ENCODE assay signal across 10 mouse cellular contexts in genomic region chr15:89532026-89532923, GRCm38 (mm10). TPM values are rescaled to one million over a fixed set of nuclear protein-coding genes. Genes with fewer than 3 reads are reported as not detected.
A peak's percentile ranks its signal among the peaks of the same experiment; 100 is the strongest.
DNase-seq lines count a peak whose midpoint lies in the region; ATAC-seq and TF ChIP-seq lines count a peak whose summit lies in the region.
"Had no signal": no experiment of that assay in that cellular context is flagged by ENCODE, and none has a peak within 500 bp of the region (broad histone marks: within the 10 kb centered on the region; RNA-seq: fewer than 3 reads in every experiment).

No protein-coding gene starts in this region.

- H3K36me3 ChIP-seq in kidney, postnatal 0 days (ENCODE audit: insufficient read depth, low read length): no peaks in the 10 kb centered on the region
- H3K36me3 ChIP-seq in hindbrain, embryonic 16.5 days (ENCODE audit: control insufficient read depth, insufficient read depth, low read length): no peaks in the 10 kb centered on the region
- peaks cover 27% of the 10 kb centered on the region for H3K36me3 ChIP-seq in limb, embryonic 13.5 days
- no peaks in the 10 kb centered on the region for H3K36me3 ChIP-seq in stomach, embryonic 14.5 days (ENCODE audit: control insufficient read depth, insufficient read depth, low read length)

- no peak overlapping the region for H3K4me3 ChIP-seq in kidney, postnatal 0 days (replicated peaks; ENCODE audit: low read depth, low read length)
- peak overlapping the region; percentile 38 for H3K4me3 ChIP-seq in hindbrain, embryonic 16.5 days (ENCODE audit: low read length)
- peak overlapping the region; percentile 22 for H3K4me3 ChIP-seq in limb, embryonic 13.5 days
- no peak overlapping the region for H3K4me3 ChIP-seq in stomach, embryonic 14.5 days (ENCODE audit: low read depth, low read length)
- H3K4me3 ChIP-seq: limb, embryonic 15.5 days had no signal

- H3K4me2 ChIP-seq in kidney, postnatal 0 days (ENCODE audit: low read length): peak overlapping the region; percentile 15; the same call in 1 of the 2 replicates
- H3K4me2 ChIP-seq in hindbrain, embryonic 16.5 days (ENCODE audit: low read length): peak overlapping the region; percentile 56
- peak overlapping the region; percentile 57 for H3K4me2 ChIP-seq in limb, embryonic 13.5 days (replicated peaks)
- H3K4me2 ChIP-seq in stomach, embryonic 14.5 days (replicated peaks; ENCODE audit: low read depth, low read length): 0 out of 2 replicates have a peak overlapping the region, but pooled peaks have one; percentile 10
- H3K4me2 ChIP-seq: limb, embryonic 15.5 days had no signal

- WGBS in kidney, postnatal 0 days: 34% methylated on average over 29 of the region's 29 CpGs
- 25% methylated on average over 29 of the region's 29 CpGs for WGBS in hindbrain, embryonic 16.5 days
- WGBS in limb, embryonic 13.5 days: 20% methylated on average over 29 of the region's 29 CpGs
- WGBS in stomach, embryonic 14.5 days: 26% methylated on average over 29 of the region's 29 CpGs

- H3K9ac ChIP-seq in kidney, postnatal 0 days (ENCODE audit: low read depth, low read length): no peak overlapping the region
- H3K9ac ChIP-seq in hindbrain, embryonic 16.5 days (ENCODE audit: low read depth, low read length): peak overlapping the region; percentile 59
- H3K9ac ChIP-seq in limb, embryonic 13.5 days: peak overlapping the region; percentile 48
- H3K9ac ChIP-seq in stomach, embryonic 14.5 days (replicated peaks; ENCODE audit: low read depth, low read length): no peak overlapping the region
- H3K9ac ChIP-seq: limb, embryonic 15.5 days had no signal

- H3K27me3 ChIP-seq in kidney, postnatal 0 days (ENCODE audit: insufficient read depth, low read length): no peaks in the 10 kb centered on the region
- H3K27me3 ChIP-seq in hindbrain, embryonic 16.5 days (replicated peaks; ENCODE audit: control insufficient read depth, insufficient read depth, low read length): no peaks in the 10 kb centered on the region
- 0 out of 2 replicates have a peak, but pooled peaks cover 5% of the 10 kb centered on the region for H3K27me3 ChIP-seq in limb, embryonic 13.5 days
- no peaks in the 10 kb centered on the region for H3K27me3 ChIP-seq in stomach, embryonic 14.5 days (ENCODE audit: control insufficient read depth, insufficient read depth, low read length)
- H3K27me3 ChIP-seq: limb, embryonic 15.5 days had no signal

- no peak for TF ChIP-seq CTCF in kidney, postnatal 0 days (IDR thresholded peaks at IDR 0.05; ENCODE audit: low read depth)

- peak; percentile 33 for DNase-seq in kidney, postnatal 0 days (ENCODE audit: low spot score)
- no peak for DNase-seq in kidney, adult 8-10 months
- peak; percentile 65 for DNase-seq in embryo, embryonic 9.5 days (ENCODE audit: extremely low spot score)
- no peak for DNase-seq in spleen, postnatal 36 days (ENCODE audit: low spot score in 2 of 2)

- no peaks in the 10 kb centered on the region for H3K4me1 ChIP-seq in kidney, postnatal 0 days (replicated peaks; ENCODE audit: insufficient read depth, low read length)
- H3K4me1 ChIP-seq in hindbrain, embryonic 16.5 days (ENCODE audit: control insufficient read depth, insufficient read depth, low read depth, low read length): peaks cover 19% of the 10 kb centered on the region
- peaks cover 13% of the 10 kb centered on the region for H3K4me1 ChIP-seq in limb, embryonic 13.5 days
- no peaks in the 10 kb centered on the region for H3K4me1 ChIP-seq in stomach, embryonic 14.5 days (ENCODE audit: control insufficient read depth, insufficient read depth, low read length)

- H3K9me3 ChIP-seq in kidney, postnatal 0 days (replicated peaks; ENCODE audit: low read length): no peaks in the 10 kb centered on the region
- H3K9me3 ChIP-seq in hindbrain, embryonic 16.5 days (ENCODE audit: control insufficient read depth, low read length): no peaks in the 10 kb centered on the region
- no peaks in the 10 kb centered on the region for H3K9me3 ChIP-seq in limb, embryonic 13.5 days
- H3K9me3 ChIP-seq in stomach, embryonic 14.5 days (ENCODE audit: control insufficient read depth, low read depth, low read length): no peaks in the 10 kb centered on the region
- H3K9me3 ChIP-seq: limb, embryonic 15.5 days had no signal

- no peak for ATAC-seq in kidney, postnatal 0 days (replicated peaks; ENCODE audit: low FRiP score, low read depth)
- peak; percentile 77 for ATAC-seq in hindbrain, embryonic 16.5 days
- ATAC-seq in limb, embryonic 13.5 days (ENCODE audit: low FRiP score, low read depth): peak; percentile 41; the same call in 1 of the 2 replicates
- ATAC-seq in stomach, embryonic 14.5 days (ENCODE audit: insufficient number of reproducible peaks, insufficient read depth, low FRiP score, low read depth): peak; percentile 64; the same call in 1 of the 2 replicates
- ATAC-seq in megakaryocyte-erythroid progenitor cell, adult 5-6 weeks (replicated peaks; ENCODE audit: low FRiP score, low TSS enrichment, poor library complexity, severe bottlenecking): no peak
- ATAC-seq: Patski had no signal

- H3K27ac ChIP-seq in kidney, postnatal 0 days: no peak overlapping the region
- H3K27ac ChIP-seq in hindbrain, embryonic 16.5 days (ENCODE audit: low read depth, low read length): peak overlapping the region; percentile 80
- no peak overlapping the region for H3K27ac ChIP-seq in limb, embryonic 13.5 days
- no peak overlapping the region for H3K27ac ChIP-seq in stomach, embryonic 14.5 days (ENCODE audit: low read length)
- H3K27ac ChIP-seq: limb, embryonic 15.5 days had no signal

RNA-seq across cellular contexts. Expression of gene Shank3, which starts 32.9 kb away (rescaled TPM):
- 1.0 and 1.2 TPM in 2 replicates for polyA plus RNA-seq in kidney, postnatal 0 days (2015; fragmentation: Nextera tagmentation; extraction: Ambion mirVana)
- polyA plus RNA-seq in hindbrain, embryonic 16.5 days (2015; fragmentation: Nextera tagmentation; extraction: Ambion mirVana): 7.7 and 8.4 TPM in 2 replicates
- 2.6 and 2.7 TPM in 2 replicates for polyA plus RNA-seq in limb, embryonic 13.5 days (2015; fragmentation: Nextera tagmentation; extraction: Ambion mirVana)
- 2.4 and 2.8 TPM in 2 replicates for polyA plus RNA-seq in stomach, embryonic 14.5 days (2014; fragmentation: Nextera tagmentation; extraction: Ambion mirVana)
- 77.1 and 87.3 TPM in 2 replicates for total RNA-seq in megakaryocyte-erythroid progenitor cell, adult 5-6 weeks (2014; fragmentation: Nextera tagmentation)
- 11.8 and 48.9 TPM in 2 replicates for total RNA-seq in megakaryocyte-erythroid progenitor cell, adult 5-6 weeks (2017)

RNA-seq across cellular contexts. Expression of gene Acr, which starts 35.9 kb away (rescaled TPM):
- not detected in 2 replicates for polyA plus RNA-seq in kidney, postnatal 0 days (2015; fragmentation: Nextera tagmentation; extraction: Ambion mirVana)
- polyA plus RNA-seq in hindbrain, embryonic 16.5 days (2015; fragmentation: Nextera tagmentation; extraction: Ambion mirVana): 0.75 and 0.93 TPM in 2 replicates
- polyA plus RNA-seq in limb, embryonic 13.5 days (2015; fragmentation: Nextera tagmentation; extraction: Ambion mirVana): 0.17 TPM in 1 of 2 replicates, not detected in the other
- 0.27 and 0.64 TPM in 2 replicates for polyA plus RNA-seq in stomach, embryonic 14.5 days (2014; fragmentation: Nextera tagmentation; extraction: Ambion mirVana)
- total RNA-seq in megakaryocyte-erythroid progenitor cell, adult 5-6 weeks (2014; fragmentation: Nextera tagmentation): 1.3 and 4.0 TPM in 2 replicates
- not detected in 2 replicates for total RNA-seq in megakaryocyte-erythroid progenitor cell, adult 5-6 weeks (2017)
- polyA plus RNA-seq: limb, embryonic 15.5 days; Patski had no signal

RNA-seq across cellular contexts. Expression of gene Arsa, which starts 55.0 kb away (rescaled TPM):
- 13.0 and 13.9 TPM in 2 replicates for polyA plus RNA-seq in kidney, postnatal 0 days (2015; fragmentation: Nextera tagmentation; extraction: Ambion mirVana)
- 35.4 and 37.3 TPM in 2 replicates for polyA plus RNA-seq in hindbrain, embryonic 16.5 days (2015; fragmentation: Nextera tagmentation; extraction: Ambion mirVana)
- polyA plus RNA-seq in limb, embryonic 13.5 days (2015; fragmentation: Nextera tagmentation; extraction: Ambion mirVana): 23.0 TPM in 2 replicates
- polyA plus RNA-seq in stomach, embryonic 14.5 days (2014; fragmentation: Nextera tagmentation; extraction: Ambion mirVana): 14.8 and 16.7 TPM in 2 replicates
- total RNA-seq in megakaryocyte-erythroid progenitor cell, adult 5-6 weeks (2014; fragmentation: Nextera tagmentation): 10.7 and 18.3 TPM in 2 replicates
- 7.1 and 17.4 TPM in 2 replicates for total RNA-seq in megakaryocyte-erythroid progenitor cell, adult 5-6 weeks (2017)

RNA-seq across cellular contexts. Expression of gene Rabl2, which starts 59.4 kb away (rescaled TPM):
- polyA plus RNA-seq in kidney, postnatal 0 days (2015; fragmentation: Nextera tagmentation; extraction: Ambion mirVana): 38.0 and 39.8 TPM in 2 replicates
- 81.8 and 91.8 TPM in 2 replicates for polyA plus RNA-seq in hindbrain, embryonic 16.5 days (2015; fragmentation: Nextera tagmentation; extraction: Ambion mirVana)
- 45.3 and 52.1 TPM in 2 replicates for polyA plus RNA-seq in limb, embryonic 13.5 days (2015; fragmentation: Nextera tagmentation; extraction: Ambion mirVana)
- polyA plus RNA-seq in stomach, embryonic 14.5 days (2014; fragmentation: Nextera tagmentation; extraction: Ambion mirVana): 52.6 and 52.8 TPM in 2 replicates
- 11.1 and 16.6 TPM in 2 replicates for total RNA-seq in megakaryocyte-erythroid progenitor cell, adult 5-6 weeks (2014; fragmentation: Nextera tagmentation)
- total RNA-seq in megakaryocyte-erythroid progenitor cell, adult 5-6 weeks (2017): 8.4 and 11.7 TPM in 2 replicates

Comparison
In these comparisons a context has a peak if more than half of its experiments do, and no peak if none do; other contexts are left out.
1. DNase-seq: peak in kidney, postnatal 0 days (single experiment) and embryo, embryonic 9.5 days (single experiment); none in kidney, adult 8-10 months (0 of 2) and spleen, postnatal 36 days (0 of 2).
2. ATAC-seq: peak in hindbrain, embryonic 16.5 days (single experiment), limb, embryonic 13.5 days (single experiment) and stomach, embryonic 14.5 days (single experiment); none in kidney, postnatal 0 days (single experiment) and megakaryocyte-erythroid progenitor cell, adult 5-6 weeks (single experiment).
3. H3K4me3 ChIP-seq: peak in hindbrain, embryonic 16.5 days (single experiment) and limb, embryonic 13.5 days (single experiment); none in kidney, postnatal 0 days (single experiment) and stomach, embryonic 14.5 days (single experiment).
4. H3K9ac ChIP-seq: peak in hindbrain, embryonic 16.5 days (single experiment) and limb, embryonic 13.5 days (single experiment); none in kidney, postnatal 0 days (single experiment) and stomach, embryonic 14.5 days (single experiment).
5. Peak in every context shown above with its lines, with median percentiles within 50 percentile points of each other: H3K4me2 ChIP-seq.